Mouse (Mus musculus): ENCODE results near the gene Otx2.
"Not testable (repeated sequence)": the region's sequence is repeated elsewhere in the genome, so short reads cannot be mapped to it uniquely, and the experiment has no call there.

Gene Otx2

GRCm38 (mm10) chr14:48655073-48655791, 18.4 kb downstream of the Otx2 start:
- DNase-seq (ENCODE audit: extremely low spot score, low spot score), result no peak

GRCm38 (mm10) chr14:48654551-48655072, 19.0 kb downstream of the Otx2 start:
- DNase-seq (ENCODE audit: extremely low spot score, low spot score), result no peak

- no peak for DNase-seq (ENCODE audit: extremely low spot score, low spot score)
Measured at GRCm38 (mm10) chr14:48653676-48654510, 19.7 kb downstream of the Otx2 start.

- no peak for DNase-seq (ENCODE audit: extremely low spot score, low spot score)
Measured at GRCm38 (mm10) chr14:48653081-48653480, 20.5 kb downstream of the Otx2 start.

- DNase-seq (ENCODE audit: extremely low spot score, low spot score), result no peak
Measured at GRCm38 (mm10) chr14:48652256-48652655, 21.4 kb downstream of the Otx2 start.

- no peak for DNase-seq (ENCODE audit: extremely low spot score, low spot score)
Measured at GRCm38 (mm10) chr14:48651471-48652211, 22.0 kb downstream of the Otx2 start.

GRCm38 (mm10) chr14:48641462-48642395, 31.9 kb downstream of the Otx2 start:
- no peak for DNase-seq (ENCODE audit: extremely low spot score, low spot score)

- no peak for DNase-seq (ENCODE audit: extremely low spot score, low spot score)
Measured at GRCm38 (mm10) chr14:48633141-48633540, 40.5 kb downstream of the Otx2 start.

GRCm38 (mm10) chr14:48632335-48632734, 41.3 kb downstream of the Otx2 start:
- DNase-seq (ENCODE audit: extremely low spot score, low spot score), result no peak

GRCm38 (mm10) chr14:48631486-48631885, 42.1 kb downstream of the Otx2 start:
- no peak for DNase-seq (ENCODE audit: extremely low spot score, low spot score)

- DNase-seq (ENCODE audit: extremely low spot score, low spot score), result no peak
Measured at GRCm38 (mm10) chr14:48629404-48629803, 44.2 kb downstream of the Otx2 start.

GRCm38 (mm10) chr14:48626271-48626670, 47.3 kb downstream of the Otx2 start:
- no peak for DNase-seq (ENCODE audit: extremely low spot score, low spot score)

GRCm38 (mm10) chr14:48625331-48625694, 48.3 kb downstream of the Otx2 start:
- DNase-seq (ENCODE audit: extremely low spot score, low spot score), result no peak

GRCm38 (mm10) chr14:48624596-48625330, 48.9 kb downstream of the Otx2 start:
- no peak for DNase-seq (ENCODE audit: extremely low spot score, low spot score)

GRCm38 (mm10) chr14:48622726-48623125, 50.9 kb downstream of the Otx2 start:
- DNase-seq (ENCODE audit: extremely low spot score, low spot score), result not testable (repeated sequence)

- no peak for DNase-seq (ENCODE audit: extremely low spot score, low spot score)
Measured at GRCm38 (mm10) chr14:48616361-48616760, 57.3 kb downstream of the Otx2 start.

- DNase-seq (ENCODE audit: extremely low spot score, low spot score), result no peak
Measured at GRCm38 (mm10) chr14:48608641-48609310, 64.8 kb downstream of the Otx2 start.

All from neural tube, embryonic 10.5 days (tissue).